Mouse (Mus musculus): ENCODE measurements around the gene Ilf3.

DNA sequence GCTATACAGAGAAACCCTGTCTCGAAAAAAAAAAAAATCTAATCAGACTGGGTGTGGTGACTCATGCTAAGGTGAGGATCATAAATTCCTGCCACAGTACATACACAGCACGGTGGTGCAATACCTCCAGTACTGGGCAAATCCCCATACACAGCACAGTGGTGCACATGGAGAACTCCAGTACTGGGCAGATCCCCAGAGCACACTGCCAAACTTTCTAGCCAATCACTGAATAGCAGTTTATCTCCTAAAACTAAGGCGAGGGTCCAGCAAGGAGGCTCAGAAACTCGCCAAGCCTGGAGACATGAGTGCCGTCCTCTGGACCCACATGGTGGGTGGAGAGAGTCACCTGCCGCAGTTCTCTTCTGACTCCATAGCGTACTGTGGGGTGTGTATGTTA, 16.5 kb upstream of the Ilf3 start:
- TF ChIP-seq CTCF (IDR thresholded peaks at IDR 0.05; ENCODE audit: insufficient read depth, low read depth, low read length) (no peak), POLR2A (IDR thresholded peaks at IDR 0.05; ENCODE audit: insufficient read depth, low read depth, low read length) (no peak)

Data from olfactory bulb, adult 2 months (tissue).